Mouse (Mus musculus) layer of hippocampus, adult 8-10 months (tissue): Measurements from ENCODE around the gene Wwtr1. TPM values are rescaled to one million over a fixed set of nuclear protein-coding genes. Genes with fewer than 3 reads are reported as not detected.

Experiments used
- DNase-seq, 2 experiments: peaks; one replicate each; pipeline ENCODE4 v3.0.0; 2022; ENCODE audit warnings: low spot score in 2 of 2
- total RNA-seq, 4 experiments: library from RNA; stranded (reverse); gene quantifications; 2 replicates each; pipeline ENCODE4 v1.2.4; 2022

Wwtr1 gene
- 10 to 100 TPM; 12.6 to 14.8 (median 13.7) TPM for total RNA-seq

- DNase-seq, result peak; percentile 55 to 59
Measured at GRCm38 (mm10) chr3:57575660-57576055, at the start of gene Wwtr1. TSS of gene Wwtr1 (minus strand) at chr3:57575910.

GRCm38 (mm10) chr3:57619718-57620117 is 44.0 kb upstream of the Wwtr1 start:
- no peak for DNase-seq

- no peak for DNase-seq
Measured at GRCm38 (mm10) chr3:57615652-57616051, 39.9 kb upstream of the Wwtr1 start.

GRCm38 (mm10) chr3:57612430-57612997 is 36.8 kb upstream of the Wwtr1 start:
- no peak for DNase-seq

GRCm38 (mm10) chr3:57611776-57612175 is 36.1 kb upstream of the Wwtr1 start:
- no peak for DNase-seq

- no peak for DNase-seq
Measured at GRCm38 (mm10) chr3:57604618-57605015, 28.9 kb upstream of the Wwtr1 start.

GRCm38 (mm10) chr3:57603891-57604617 is 28.3 kb upstream of the Wwtr1 start:
- no peak for DNase-seq

GRCm38 (mm10) chr3:57602610-57603009 is 26.9 kb upstream of the Wwtr1 start:
- DNase-seq, result no peak

GRCm38 (mm10) chr3:57596566-57596965 is 20.9 kb upstream of the Wwtr1 start:
- no peak for DNase-seq

- no peak for DNase-seq
Measured at GRCm38 (mm10) chr3:57595506-57595905, 19.8 kb upstream of the Wwtr1 start.

- no peak for DNase-seq
Measured at GRCm38 (mm10) chr3:57585967-57586366, 10.3 kb upstream of the Wwtr1 start.

GRCm38 (mm10) chr3:57583533-57583932 is 7.8 kb upstream of the Wwtr1 start:
- DNase-seq, result no peak

GRCm38 (mm10) chr3:57580426-57581195 is 4.9 kb upstream of the Wwtr1 start:
- DNase-seq, result no peak

GRCm38 (mm10) chr3:57576056-57576824 is 530 bp upstream of the Wwtr1 start:
- DNase-seq, result no peak

- peak in 1 of 2 experiments; percentile 13 for DNase-seq
Measured at GRCm38 (mm10) chr3:57574885-57575659, 638 bp downstream of the Wwtr1 start.

- no peak for DNase-seq
Measured at GRCm38 (mm10) chr3:57573898-57574570, 1.7 kb downstream of the Wwtr1 start.

- DNase-seq, result no peak
Measured at GRCm38 (mm10) chr3:57572331-57572975, 3.3 kb downstream of the Wwtr1 start.

- no peak for DNase-seq
Measured at GRCm38 (mm10) chr3:57566655-57567054, 9.1 kb downstream of the Wwtr1 start.

GRCm38 (mm10) chr3:57563627-57564026 is 12.1 kb downstream of the Wwtr1 start:
- DNase-seq, result no peak
